Mouse (Mus musculus): ENCODE measurements around the gene Ttc7b.

DNA sequence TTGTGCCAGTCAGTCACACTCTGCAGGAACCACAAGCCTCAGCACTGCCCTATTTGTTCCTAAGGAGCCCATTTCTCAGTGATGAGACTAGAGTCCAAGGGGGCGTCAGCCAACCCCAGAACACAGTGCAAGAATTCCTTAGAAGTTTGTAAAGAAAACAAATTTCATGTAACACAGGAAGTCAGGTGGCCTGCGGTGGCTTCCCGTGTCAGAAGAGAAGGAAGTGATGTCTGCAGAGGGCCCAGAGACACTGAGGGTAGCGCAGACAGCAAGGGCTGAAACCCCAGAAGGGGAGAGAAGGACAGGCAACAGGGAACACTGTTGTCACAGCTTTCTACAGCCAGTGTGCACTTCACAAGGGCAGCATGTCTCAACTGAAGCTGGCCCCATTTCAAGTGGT lies 19.4 kb downstream of the Ttc7b start:
- no peak for TF ChIP-seq CTCF (IDR thresholded peaks at IDR 0.05; ENCODE audit: insufficient read depth, low read length)
- TF ChIP-seq POLR2A (IDR thresholded peaks at IDR 0.05; ENCODE audit: borderline replicate concordance, extremely low read depth, low read depth, low read length): no peak
